In the genomic region with DNA sequence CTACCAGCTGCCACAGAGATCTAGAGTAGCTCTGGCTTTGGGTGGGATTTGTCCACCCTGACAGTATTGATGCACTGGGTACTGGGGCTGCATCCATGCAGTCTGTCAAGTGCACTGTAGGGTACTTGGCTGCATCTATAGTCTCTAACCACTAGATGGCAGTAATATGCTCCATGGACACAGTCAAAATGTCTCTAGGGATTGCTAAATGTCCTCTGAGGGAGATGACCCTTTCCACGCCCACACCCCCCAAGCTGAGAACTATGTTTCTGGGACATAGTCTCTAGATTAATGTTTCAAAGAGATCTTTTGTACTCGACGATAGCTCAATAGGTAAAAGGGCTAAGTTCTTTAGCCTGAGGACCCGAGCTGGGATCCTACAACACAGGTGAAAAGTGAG, we compare ENCODE assay signal across 9 mouse cellular contexts. TPM values are rescaled to one million over a fixed set of nuclear protein-coding genes. Genes with fewer than 3 reads are reported as not detected.
A peak's percentile ranks its signal among the peaks of the same experiment; 100 is the strongest.
DNase-seq lines count a peak whose midpoint lies in the region; ATAC-seq and TF ChIP-seq lines count a peak whose summit lies in the region.
"Had no signal": no experiment of that assay in that cellular context is flagged by ENCODE, and none has a peak within 500 bp of the region (broad histone marks: within the 10 kb centered on the region; RNA-seq: fewer than 3 reads in every experiment).

No protein-coding gene starts in this region.

- no peaks in the 10 kb centered on the region for H3K27me3 ChIP-seq in kidney, embryonic 15.5 days
- H3K27me3 ChIP-seq in Patski, result peaks cover 3% of the 10 kb centered on the region
- H3K27me3 ChIP-seq: heart, embryonic 13.5 days; neural tube, embryonic 12.5 days had no signal

- no peak for ATAC-seq in kidney, embryonic 15.5 days (replicated peaks; ENCODE audit: low FRiP score)
- ATAC-seq in Patski, result no peak

- H3K4me1 ChIP-seq in kidney, embryonic 15.5 days, result no peaks in the 10 kb centered on the region
- H3K4me1 ChIP-seq: heart, embryonic 13.5 days; neural tube, embryonic 12.5 days had no signal

- H3K36me3 ChIP-seq in kidney, embryonic 15.5 days, result no peaks in the 10 kb centered on the region
- H3K36me3 ChIP-seq: heart, embryonic 13.5 days; neural tube, embryonic 12.5 days had no signal

- H3K9ac ChIP-seq in kidney, embryonic 15.5 days, result no peak overlapping the region
- H3K9ac ChIP-seq: heart, embryonic 13.5 days; neural tube, embryonic 12.5 days had no signal

- H3K4me3 ChIP-seq in kidney, embryonic 15.5 days (replicated peaks), result no peak overlapping the region
- H3K4me3 ChIP-seq: heart, embryonic 13.5 days; neural tube, embryonic 12.5 days had no signal

- peak; percentile 49 for DNase-seq in kidney, adult 9 months
- DNase-seq in Patski (ENCODE audit: low read depth, low spot score), result no peak
- DNase-seq in embryo, embryonic 9.5 days (ENCODE audit: extremely low spot score), result peak; percentile 39
- DNase-seq in lung, postnatal 25 days (ENCODE audit: low spot score), result peak; percentile 26
- DNase-seq in ovary, postnatal 36 days (ENCODE audit: low spot score), result no peak
- no peak for DNase-seq in left cerebral cortex, postnatal 36 days (ENCODE audit: low spot score in 2 of 2)

- CTCF ChIA-PET in Patski (lab: Charles Lee), result interaction anchor here (0.7 to 1.6 kb wide), 7 partner anchors 9 to 210 kb away, joined by 3 to 7 read pairs (median 3); no protein-coding TSS in a partner anchor

- H3K27ac ChIP-seq in kidney, embryonic 15.5 days, result no peak overlapping the region
- H3K27ac ChIP-seq: heart, embryonic 13.5 days; neural tube, embryonic 12.5 days had no signal

- peak; percentile 74 for TF ChIP-seq CTCF in Patski (IDR thresholded peaks at IDR 0.05)

- H3K9me3 ChIP-seq in kidney, embryonic 15.5 days (replicated peaks), result no peaks in the 10 kb centered on the region

- WGBS in kidney, embryonic 15.5 days, result 35% methylated on average over 4 of the region's 4 CpGs

- POLR2A ChIA-PET in Patski (lab: Charles Lee), result no interaction called here

- no peak overlapping the region for H3K4me2 ChIP-seq in kidney, embryonic 15.5 days
- H3K4me2 ChIP-seq: heart, embryonic 13.5 days; neural tube, embryonic 12.5 days had no signal

- intact Hi-C loops in left cerebral cortex, postnatal 36 days (cut with DNase I), result no loop called here

- in situ Hi-C loops in Patski (cut with MboI; ENCODE audit: low pct_unique_long_range_greater_than_20kb), result loop anchor here (5.0 kb wide), 1 partner anchor 208 kb away; no protein-coding TSS in a partner anchor

RNA-seq across cellular contexts. Expression of gene Adamts2, which starts 42.8 kb away (rescaled TPM):
- polyA plus RNA-seq in kidney, embryonic 15.5 days (2015; fragmentation: Nextera tagmentation; extraction: Ambion mirVana), result 4.7 and 5.8 TPM in 2 replicates
- polyA plus RNA-seq in Patski (2021), result 1.7 TPM
- 10 to 100 TPM in 1 of 2 experiments, 1 to 10 TPM in 1; 8.2 to 12.6 TPM for total RNA-seq in left cerebral cortex, postnatal 36 days (2021)

Comparison
In these comparisons a context has a peak if more than half of its experiments do, and no peak if none do; other contexts are left out.
1. DNase-seq: peak in kidney, adult 9 months (single experiment), embryo, embryonic 9.5 days (single experiment) and lung, postnatal 25 days (single experiment); none in Patski (single experiment), ovary, postnatal 36 days (single experiment) and left cerebral cortex, postnatal 36 days (0 of 2).